13 mouse cellular contexts compared by ENCODE assay signal in genomic region chr15:92491376-92491775, GRCm38 (mm10).
"Had no signal": no experiment of that assay in that cellular context is flagged by ENCODE, and none has a peak within 500 bp of the region (broad histone marks: within the 10 kb centered on the region; RNA-seq: fewer than 3 reads in every experiment).

No protein-coding gene starts in this region.

- DNase-seq: kidney, adult 18-20 months; kidney, adult 9 months; kidney, postnatal 14 days; kidney, postnatal 4 days; liver; lung, adult 18-20 months; lung, postnatal 10 days; lung, postnatal 36 days; retina, postnatal 1 day; right cerebral cortex, postnatal 4 days; thymus, adult 2 months; thymus, postnatal 14 days; thymus, postnatal 4 days had no signal
